Mouse (Mus musculus) midbrain, embryonic 11.5 days (tissue): ENCODE results near the gene Plin4. TPM values are rescaled to one million over a fixed set of nuclear protein-coding genes. Genes with fewer than 3 reads are reported as not detected.

ENCODE experiments used
- ATAC-seq: fragments of 200-750 bp; cut with Nextera tagmentation; 2 replicates; pipeline ENCODE4 v1.8.0; 2017; ENCODE audit warnings: moderate TSS enrichment, moderate library complexity; ENCODE audit not compliant: low FRiP score
- DNase-seq: peaks from one replicate; pipeline ENCODE4 v3.0.0; 2015; ENCODE audit warnings: low spot score; ENCODE audit errors: missing footprints
- H3K27ac ChIP-seq: fragments of 300-500 bp; sonication (generic); 2 replicates; pipeline ENCODE4 v1.5.1; 2014; ENCODE audit warnings: low read depth, low read length
- H3K27me3 ChIP-seq: fragments of 300-500 bp; sonication (generic); 2 replicates; pipeline ENCODE4 v1.6.1; 2014; ENCODE audit warnings: mild to moderate bottlenecking, low read length, moderate library complexity, mixed read lengths; ENCODE audit not compliant: control insufficient read depth, insufficient read depth
- H3K36me3 ChIP-seq: fragments of 300-500 bp; sonication (generic); 2 replicates; pipeline ENCODE4 v1.6.1; 2014; ENCODE audit warnings: mild to moderate bottlenecking, low read length, moderate library complexity, mixed read lengths; ENCODE audit not compliant: control insufficient read depth, insufficient read depth
- H3K4me1 ChIP-seq: fragments of 300-500 bp; sonication (generic); 2 replicates; pipeline ENCODE4 v1.6.1; 2014; ENCODE audit warnings: low read length; ENCODE audit not compliant: control insufficient read depth, insufficient read depth
- H3K4me2 ChIP-seq: fragments of 300-500 bp; sonication (generic); 2 replicates; pipeline ENCODE4 v1.6.1; 2014; ENCODE audit warnings: mild to moderate bottlenecking, moderate library complexity
- H3K4me3 ChIP-seq: fragments of 300-500 bp; sonication (generic); 2 replicates; pipeline ENCODE4 v1.5.1; 2014; ENCODE audit warnings: low read depth, low read length
- H3K9ac ChIP-seq: fragments of 300-500 bp; sonication (generic); 2 replicates; pipeline ENCODE4 v1.6.1; 2014; ENCODE audit warnings: low read length
- H3K9me3 ChIP-seq: fragments of 300-500 bp; sonication (generic); 2 replicates; pipeline ENCODE4 v1.6.1; 2016; ENCODE audit warnings: low read length; ENCODE audit not compliant: control insufficient read depth
- WGBS: fragments of 180-500 bp; shearing (Covaris S2); extraction: QIAGEN DNeasy Blood & Tissue Kit; methylation state at CpG from one replicate; pipeline ENCODE4 v1.1.7; 2014; 5-methylcytosine and 5-hydroxymethylcytosine counted together
- polyA plus RNA-seq: library from polyadenylated mRNA; unstranded; fragments of >200 nt; fragmentation: Nextera tagmentation; extraction: Ambion mirVana; gene quantifications from 2 replicates; pipeline ENCODE4 v1.2.1, GENCODE M21; 2014

The Plin4 gene
- polyA plus RNA-seq, 1 experiment from 2014 or later = 0.05 TPM

DNA sequence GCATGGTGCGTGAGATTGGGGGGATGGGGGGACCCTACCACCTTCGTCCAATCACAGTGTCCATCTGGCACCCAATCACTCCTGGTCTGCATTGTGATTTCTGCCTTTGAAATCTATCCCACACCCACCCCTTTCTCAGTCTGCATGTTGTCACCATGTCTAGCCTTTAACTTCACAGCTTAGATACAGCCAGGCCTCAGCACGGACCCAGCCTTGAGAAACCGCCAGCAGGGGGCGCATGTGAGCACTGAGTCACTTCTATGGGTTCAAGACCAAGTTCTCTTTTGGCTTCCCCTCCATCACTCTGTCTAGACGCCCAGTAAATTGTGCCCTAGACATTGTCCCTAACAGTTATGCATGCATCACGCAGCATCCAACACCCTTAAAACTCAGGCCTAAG lies 22.2 kb upstream of the Plin4 start:
- H3K27me3 ChIP-seq = no peaks in the 10 kb centered on the region; the same call in 1 of the 2 replicates
- no peak for ATAC-seq
- 36% methylated on average over 7 of the region's 7 CpGs for WGBS

DNA sequence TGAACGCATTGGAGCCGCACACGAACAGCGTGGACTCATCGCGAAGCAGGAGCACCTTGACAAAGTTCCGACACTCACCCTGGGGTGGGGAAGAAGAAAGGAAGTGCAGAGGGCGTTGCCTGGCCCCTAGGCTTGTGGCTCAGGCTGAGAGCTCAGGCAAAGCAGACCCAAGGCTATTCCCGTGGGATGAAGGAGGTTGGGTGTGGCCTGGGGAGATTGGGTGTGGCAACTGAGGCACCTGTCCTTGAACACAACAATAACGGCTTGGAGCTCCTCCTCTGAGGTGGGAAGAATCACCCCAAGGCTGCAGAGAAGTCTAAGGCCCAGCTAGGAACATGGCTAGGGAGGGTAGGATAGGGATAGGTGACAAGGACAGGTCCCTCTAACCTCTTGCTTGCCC lies 21.5 kb upstream of the Plin4 start:
- Histone ChIP-seq H3K27ac (no peak overlapping the region), H3K9ac (no peak overlapping the region), H3K9me3 (no peaks in the 10 kb centered on the region), H3K4me2 (no peak overlapping the region), H3K4me1 (peaks cover 10% of the 10 kb centered on the region), H3K27me3 (no peaks in the 10 kb centered on the region; the same call in 1 of the 2 replicates), H3K4me3 (no peak overlapping the region), H3K36me3 (no peaks in the 10 kb centered on the region)
- WGBS = 95% methylated on average over 10 of the region's 10 CpGs
- no peak for DNase-seq
- no peak for ATAC-seq

More for the DNA sequence above, 22.2 kb upstream of the Plin4 start:
- Histone ChIP-seq H3K36me3 (no peaks in the 10 kb centered on the region), H3K4me1 (peaks cover 10% of the 10 kb centered on the region), H3K9ac (no peak overlapping the region), H3K4me2 (no peak overlapping the region), H3K9me3 (no peaks in the 10 kb centered on the region), H3K4me3 (no peak overlapping the region), H3K27ac (no peak overlapping the region)
- peak; percentile 94 for DNase-seq

DNA sequence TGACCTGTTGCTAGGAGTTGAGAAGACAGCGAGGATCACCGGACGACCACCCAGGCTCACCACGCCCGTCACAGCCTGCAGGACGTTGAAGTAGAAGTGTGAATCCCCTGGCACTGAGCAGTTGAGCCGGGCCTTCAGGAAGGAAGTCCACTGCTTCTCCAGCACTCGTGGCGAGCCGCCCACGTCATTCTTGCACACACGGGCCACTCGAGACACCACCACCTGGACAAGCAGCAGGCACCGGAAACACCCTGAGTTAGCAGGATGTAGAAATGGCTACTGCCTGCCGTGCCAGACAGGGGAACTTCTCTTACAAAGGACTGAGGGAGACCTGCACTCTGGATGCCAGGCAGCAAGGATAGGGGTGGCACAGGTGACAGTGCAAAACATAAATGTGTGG lies 18.6 kb upstream of the Plin4 start:
- WGBS = 92% methylated on average over 15 of the region's 15 CpGs
- no peak for ATAC-seq
- no peaks in the 10 kb centered on the region for H3K36me3 ChIP-seq

DNA sequence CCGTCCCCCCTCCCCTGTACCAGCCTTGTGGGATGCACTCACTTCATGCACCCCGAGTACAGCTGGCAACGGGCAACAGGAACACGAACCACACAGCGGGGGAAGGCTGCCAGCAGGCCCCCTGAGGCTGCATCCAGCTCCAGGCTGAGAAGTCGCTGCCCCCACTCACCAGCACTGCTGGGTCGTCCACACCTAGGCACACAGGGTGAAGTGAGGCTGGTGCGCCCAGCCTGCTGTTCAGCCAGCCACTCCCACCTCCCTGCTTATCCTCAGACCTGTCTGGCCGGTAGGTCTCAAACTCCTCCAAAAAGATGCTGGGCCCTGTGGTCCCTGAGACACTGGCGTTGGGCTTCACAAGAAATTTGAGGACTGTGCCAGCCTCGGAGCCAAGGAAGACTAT lies 16.6 kb upstream of the Plin4 start:
- WGBS = 81% methylated on average over 11 of the region's 11 CpGs
- H3K27me3 ChIP-seq = peaks cover 28% of the 10 kb centered on the region
- DNase-seq = no peak
- H3K27ac ChIP-seq = no peak overlapping the region
- no peaks in the 10 kb centered on the region for H3K36me3 ChIP-seq
- H3K9me3 ChIP-seq = peaks cover 9% of the 10 kb centered on the region
- no peak for ATAC-seq
- H3K9ac ChIP-seq = no peak overlapping the region
- H3K4me2 ChIP-seq = no peak overlapping the region
- H3K4me1 ChIP-seq = no peaks in the 10 kb centered on the region; the same call in 1 of the 2 replicates
- no peak overlapping the region for H3K4me3 ChIP-seq

More for the DNA sequence above, 18.6 kb upstream of the Plin4 start:
- no peak overlapping the region for H3K9ac ChIP-seq
- H3K9me3 ChIP-seq = no peaks in the 10 kb centered on the region
- H3K4me2 ChIP-seq = no peak overlapping the region
- peaks cover 17% of the 10 kb centered on the region for H3K27me3 ChIP-seq
- no peak overlapping the region for H3K27ac ChIP-seq
- DNase-seq = no peak
- no peaks in the 10 kb centered on the region; the same call in 1 of the 2 replicates for H3K4me1 ChIP-seq
- H3K4me3 ChIP-seq = no peak overlapping the region

DNA sequence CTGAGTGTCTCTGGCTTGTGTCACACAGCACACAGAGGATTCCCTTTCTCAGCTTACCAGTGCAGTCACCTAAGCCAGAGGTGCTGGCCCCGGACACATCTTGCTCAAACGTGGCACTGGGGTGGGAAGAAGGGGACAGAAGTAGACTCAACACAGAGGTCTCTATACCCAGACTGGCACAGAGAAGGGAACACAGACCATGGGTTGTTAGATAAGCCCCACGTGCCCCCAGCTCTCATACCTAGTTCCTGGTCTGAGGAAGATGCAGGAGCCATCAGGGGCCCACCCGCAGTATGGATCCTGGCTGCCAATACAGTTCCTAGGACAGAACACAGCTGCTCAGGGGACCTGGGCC lies 15.7 kb upstream of the Plin4 start:
- 89% methylated on average over 4 of the region's 4 CpGs for WGBS
- Histone ChIP-seq H3K27me3 (peaks cover 37% of the 10 kb centered on the region), H3K9ac (no peak overlapping the region), H3K27ac (no peak overlapping the region), H3K36me3 (no peaks in the 10 kb centered on the region), H3K9me3 (peaks cover 9% of the 10 kb centered on the region), H3K4me1 (no peaks in the 10 kb centered on the region; the same call in 1 of the 2 replicates), H3K4me3 (no peak overlapping the region), H3K4me2 (no peak overlapping the region)
- no peak for ATAC-seq
- DNase-seq = no peak

DNA sequence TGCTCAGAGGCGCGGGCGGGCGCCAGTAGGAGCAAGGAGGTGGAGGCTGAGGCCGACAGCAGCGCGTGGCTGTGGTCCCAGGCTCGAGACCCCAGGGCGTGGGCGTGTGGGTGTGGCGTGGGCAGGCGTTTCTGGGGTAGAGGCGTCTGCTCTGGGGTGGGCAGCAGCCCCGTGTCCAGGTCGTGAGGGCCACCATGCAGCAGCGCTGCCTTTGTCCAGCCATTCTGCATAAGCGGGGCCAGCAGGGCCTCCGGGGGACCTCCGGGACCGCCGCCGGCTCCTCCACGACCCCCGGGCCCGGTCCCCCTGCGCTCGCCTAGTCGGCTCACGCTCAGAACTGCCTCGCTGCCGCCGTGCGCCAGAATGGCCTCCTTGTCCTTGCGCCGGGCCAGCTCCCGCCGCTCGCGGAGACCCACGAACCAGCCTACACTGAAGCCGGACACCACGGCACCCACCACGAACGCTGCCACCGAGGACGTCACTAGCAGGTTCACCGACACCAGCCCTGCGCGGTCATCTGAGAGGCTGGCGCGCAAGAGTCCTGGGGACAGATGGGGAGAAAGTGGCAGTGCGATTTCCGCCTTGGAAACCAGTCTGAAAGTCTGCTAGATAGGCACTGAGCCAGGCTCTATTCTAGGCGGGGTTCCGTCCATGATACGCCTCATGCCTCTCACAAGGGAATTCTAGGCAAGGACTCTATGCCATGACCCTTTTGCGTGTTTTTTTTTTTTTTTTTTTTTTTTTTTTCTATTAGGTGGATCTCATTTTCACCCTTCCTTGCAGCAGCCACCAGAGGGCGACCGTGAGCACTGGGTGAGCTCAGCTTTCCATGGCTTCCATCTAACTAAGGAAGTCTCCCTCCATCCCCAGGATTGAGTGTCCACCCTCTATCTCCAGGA lies 15.0 kb upstream of the Plin4 start:
- DNase-seq = peak; percentile 92
- peaks cover 9% of the 10 kb centered on the region for H3K9me3 ChIP-seq
- no peaks in the 10 kb centered on the region for H3K36me3 ChIP-seq
- H3K9ac ChIP-seq = peak overlapping the region; percentile 61
- 11% methylated on average over 58 of the region's 59 CpGs for WGBS
- peak; percentile 45; the same call in 1 of the 2 replicates for ATAC-seq
- H3K4me2 ChIP-seq = peak overlapping the region; percentile 56
- peak overlapping the region; percentile 32 for H3K4me3 ChIP-seq
- no peak overlapping the region for H3K27ac ChIP-seq
- H3K27me3 ChIP-seq = peaks cover 44% of the 10 kb centered on the region
- no peaks in the 10 kb centered on the region; the same call in 1 of the 2 replicates for H3K4me1 ChIP-seq

DNA sequence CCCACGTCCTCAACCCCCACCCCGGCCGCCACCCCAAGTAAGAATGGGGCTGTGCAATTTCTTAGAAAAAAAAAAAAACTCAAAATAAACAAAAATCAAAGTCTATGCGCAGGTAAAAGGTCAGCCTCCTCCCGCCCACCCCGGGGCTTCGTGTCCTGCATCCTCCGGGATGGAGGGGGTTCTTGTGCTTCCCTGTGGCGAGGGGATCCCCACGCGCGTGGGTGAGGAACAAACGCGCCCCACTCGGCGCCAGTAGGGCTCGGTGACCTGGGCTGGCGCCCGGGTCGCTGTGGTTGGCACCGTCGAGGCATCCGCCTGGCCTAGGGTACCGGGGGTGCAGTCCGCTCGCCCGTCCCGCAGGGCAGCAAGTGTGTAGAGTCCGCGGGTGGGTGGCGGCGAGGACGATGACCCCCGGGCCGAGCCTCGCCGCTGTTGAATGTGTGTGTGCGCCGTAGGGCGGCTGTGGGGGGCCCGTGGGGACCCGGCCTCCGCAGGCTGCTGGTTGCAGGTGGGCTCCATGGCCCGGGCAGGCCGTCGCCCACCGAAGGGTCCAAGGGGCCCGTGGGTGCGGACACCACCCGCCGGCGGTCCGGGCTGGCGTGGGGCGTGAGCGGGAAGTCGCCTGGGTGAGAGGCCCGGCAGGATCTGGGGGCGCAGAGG lies 14.2 kb upstream of the Plin4 start:
- 43% methylated on average over 59 of the region's 59 CpGs for WGBS
- Histone ChIP-seq H3K9me3 (peaks cover 9% of the 10 kb centered on the region), H3K27me3 (peaks cover 50% of the 10 kb centered on the region), H3K4me2 (peak overlapping the region; percentile 56), H3K36me3 (no peaks in the 10 kb centered on the region), H3K9ac (peak overlapping the region; percentile 61; the same call in 1 of the 2 replicates), H3K27ac (no peak overlapping the region), H3K4me3 (peak overlapping the region; percentile 32), H3K4me1 (no peaks in the 10 kb centered on the region; the same call in 1 of the 2 replicates)
- DNase-seq = peak; percentile 80
- no peak; the same call in 1 of the 2 replicates for ATAC-seq

DNA sequence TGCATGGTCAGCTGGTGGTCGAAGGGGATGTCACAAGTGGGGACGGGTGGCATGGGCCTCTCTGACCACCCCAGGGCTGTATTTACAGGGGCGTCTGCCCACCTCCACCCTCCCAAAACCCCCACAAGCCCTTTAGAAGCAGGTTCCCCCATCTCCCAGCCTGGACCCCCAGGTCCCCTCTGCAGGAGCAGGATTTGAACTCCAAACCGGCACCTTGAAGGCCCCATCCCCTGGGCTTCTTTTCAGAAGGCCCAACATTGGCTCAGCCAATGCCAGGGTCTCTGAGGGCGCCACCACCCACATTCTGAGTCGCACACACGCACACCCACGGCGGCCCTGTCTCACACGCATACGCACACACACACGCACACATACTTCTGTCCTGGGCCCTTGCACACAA lies 13.6 kb upstream of the Plin4 start:
- Histone ChIP-seq H3K9me3 (peaks cover 9% of the 10 kb centered on the region), H3K27ac (no peak overlapping the region), H3K4me2 (no peak overlapping the region), H3K4me3 (no peak overlapping the region), H3K27me3 (peaks cover 52% of the 10 kb centered on the region), H3K36me3 (no peaks in the 10 kb centered on the region), H3K4me1 (no peaks in the 10 kb centered on the region; the same call in 1 of the 2 replicates), H3K9ac (no peak overlapping the region)
- peak; percentile 6 for DNase-seq
- ATAC-seq = no peak
- 82% methylated on average over 12 of the region's 12 CpGs for WGBS

DNA sequence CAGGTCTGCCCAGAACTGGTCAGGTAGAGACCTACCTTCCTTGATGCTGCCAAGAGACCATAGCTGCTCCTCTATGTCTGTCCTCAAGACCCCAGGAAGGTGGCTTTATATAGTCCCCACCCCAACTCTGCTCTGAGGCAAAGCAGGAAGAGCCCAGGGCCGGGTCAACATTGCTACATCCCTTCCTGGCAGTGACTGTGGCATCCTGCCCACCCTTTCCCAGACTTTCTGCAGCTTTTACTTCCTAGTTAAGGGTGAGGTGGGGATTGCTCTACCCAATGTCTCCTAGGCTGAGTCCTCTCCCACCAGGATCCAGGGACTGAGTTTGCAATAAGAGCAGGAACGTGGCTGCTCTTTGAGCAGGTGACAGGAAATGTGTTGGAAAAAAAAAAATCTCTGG lies 12.2 kb upstream of the Plin4 start, which contains the start of gene Lrg1:
Lrg1 (minus strand) TSS at position 176 of the 400 bp plus-strand sequence.
- Histone ChIP-seq H3K4me2 (no peak within 1 kb of the TSS), H3K4me3 (no peak within 1 kb of the TSS), H3K9ac (no peak within 1 kb of the TSS), H3K9me3 (peaks cover 9% of the 10 kb centered on the region), H3K27me3 (peaks cover 56% of the 10 kb centered on the region), H3K36me3 (no peaks in the 10 kb centered on the region), H3K4me1 (peaks cover 3% of the 10 kb centered on the region; the same call in 1 of the 2 replicates), H3K27ac (no peak within 1 kb of the TSS)
- peak; percentile 64 for DNase-seq
- WGBS = 56% methylated on average over 2 of the region's 2 CpGs
- no peak for ATAC-seq
